Mouse (Mus musculus) testis, adult 2 months (tissue): ENCODE results near the gene Arhgef40.

Source experiments
- CTCF ChIP-seq: fragments of 200-500 bp; IDR thresholded peaks from 2 replicates; pipeline ENCODE4 v1.5.1; 2012; ENCODE audit warnings: low read depth, mild to moderate bottlenecking, inconsistent platforms, low read length, moderate library complexity; ENCODE audit not compliant: control insufficient read depth, insufficient read depth, insufficient replicate concordance
- POLR2A ChIP-seq: fragments of 200-500 bp; IDR thresholded peaks from 2 replicates; pipeline ENCODE4 v1.6.1; 2012; ENCODE audit warnings: low read depth, mild to moderate bottlenecking, inconsistent platforms, low read length, moderate library complexity; ENCODE audit not compliant: control insufficient read depth

GRCm38 (mm10) chr14:52009841-52010240, 25.3 kb downstream of the Arhgef40 start:
- TF ChIP-seq CTCF (no peak), POLR2A (no peak)
